Mouse (Mus musculus): Measurements from ENCODE around the gene Ttll8. TPM values are rescaled to one million over a fixed set of nuclear protein-coding genes. Genes with fewer than 3 reads are reported as not detected.
A peak's percentile ranks its signal among the peaks of the same experiment; 100 is the strongest.

The Ttll8 gene
- polyA plus RNA-seq, 1 experiment from 2014 or later, result not detected

DNA sequence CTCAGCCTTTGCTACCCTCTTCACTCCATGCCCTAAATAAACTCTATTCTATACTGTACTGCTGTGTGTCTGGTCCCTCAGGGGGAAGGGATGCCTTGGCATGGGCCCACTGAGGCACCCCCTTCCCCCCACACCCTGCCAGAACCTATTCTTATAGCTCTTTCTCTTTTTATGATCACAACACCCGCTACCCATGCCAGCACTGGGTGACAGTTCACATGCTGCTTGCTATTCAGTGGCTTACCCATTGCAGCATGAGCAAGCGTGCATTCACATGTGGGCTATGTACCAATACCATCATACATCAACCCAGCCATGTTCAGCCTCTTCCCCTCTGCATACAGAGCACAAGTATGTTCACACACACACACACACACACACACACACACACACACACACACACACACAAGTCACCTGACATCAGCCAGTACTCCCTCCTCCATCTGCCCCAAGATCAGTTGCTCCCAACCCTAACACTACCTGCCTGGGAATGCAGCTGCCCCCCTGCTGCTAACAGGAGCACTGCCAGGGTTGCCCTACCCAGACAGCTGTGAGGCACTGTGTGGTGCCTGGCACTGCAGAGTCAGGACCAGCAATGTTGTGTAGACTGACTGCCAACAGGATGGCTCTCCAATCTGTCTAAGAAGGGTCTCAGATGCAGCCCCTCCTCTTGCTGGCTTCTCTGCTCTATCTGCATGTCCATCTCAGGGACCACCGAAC lies 112.5 kb downstream of the Ttll8 start:
- Histone ChIP-seq H3K36me3 (replicated peaks; ENCODE audit: control insufficient read depth, insufficient read depth) (no peaks in the 10 kb centered on the region), H3K4me3 (replicated peaks; ENCODE audit: low read length) (no peak overlapping the region), H3K27ac (no peak overlapping the region), H3K4me1 (replicated peaks; ENCODE audit: control insufficient read depth, insufficient read depth, low read length) (peaks cover 19% of the 10 kb centered on the region), H3K9me3 (ENCODE audit: control insufficient read depth, low read length) (no peaks in the 10 kb centered on the region), H3K27me3 (ENCODE audit: control insufficient read depth, insufficient read depth, low read length) (no peaks in the 10 kb centered on the region), H3K4me2 (replicated peaks) (no peak overlapping the region), H3K9ac (no peak overlapping the region)
- DNase-seq (ENCODE audit: low spot score) (no peak), ATAC-seq (ENCODE audit: low FRiP score) (peak; percentile 7; the same call in 1 of the 2 replicates)
- WGBS, result 81% methylated on average over 3 of the region's 3 CpGs

DNA sequence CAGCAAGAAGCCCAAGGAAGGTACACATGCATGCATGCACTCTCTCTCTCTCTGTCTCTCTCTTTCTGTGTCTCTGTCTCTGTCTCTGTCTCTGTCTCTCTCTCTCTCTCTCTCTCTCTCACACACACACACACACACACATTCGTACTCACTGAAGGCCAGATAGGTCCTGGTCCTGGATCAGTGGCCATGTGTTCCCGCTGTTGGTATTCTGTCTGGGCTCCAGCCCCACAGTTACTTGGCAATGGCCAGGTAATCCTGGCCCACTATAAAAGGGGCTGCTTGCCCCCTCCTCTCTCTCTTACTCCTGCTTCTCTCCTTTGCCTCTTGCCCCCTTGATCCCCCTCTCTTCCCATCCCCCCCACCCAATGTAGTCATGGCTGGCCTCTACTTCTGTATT lies 113.1 kb downstream of the Ttll8 start:
- WGBS, result 87% methylated on average over 2 of the region's 2 CpGs
- Histone ChIP-seq H3K9me3 (ENCODE audit: control insufficient read depth, low read length) (no peaks in the 10 kb centered on the region), H3K36me3 (replicated peaks; ENCODE audit: control insufficient read depth, insufficient read depth) (no peaks in the 10 kb centered on the region), H3K4me1 (replicated peaks; ENCODE audit: control insufficient read depth, insufficient read depth, low read length) (peaks cover 19% of the 10 kb centered on the region), H3K27ac (no peak overlapping the region), H3K4me2 (replicated peaks) (no peak overlapping the region), H3K27me3 (ENCODE audit: control insufficient read depth, insufficient read depth, low read length) (no peaks in the 10 kb centered on the region), H3K4me3 (replicated peaks; ENCODE audit: low read length) (no peak overlapping the region), H3K9ac (no peak overlapping the region)
- ATAC-seq (ENCODE audit: low FRiP score) (no peak), DNase-seq (ENCODE audit: low spot score) (no peak)

Other genes with a start within 250 kb of the Ttll8 start
- gene Brd1, start 220.2 kb downstream of the Ttll8 start, polyA plus RNA-seq (2014; fragmentation: Nextera tagmentation; extraction: Ambion mirVana), result 20.3 and 20.8 TPM in 2 replicates
- gene Zbed4, start 202.8 kb downstream of the Ttll8 start, polyA plus RNA-seq (2014; fragmentation: Nextera tagmentation; extraction: Ambion mirVana), result 18.4 and 19.9 TPM in 2 replicates
- 9.0 and 10.0 TPM in 2 replicates for gene Alg12, start 135.1 kb downstream of the Ttll8 start, polyA plus RNA-seq (2014; fragmentation: Nextera tagmentation; extraction: Ambion mirVana)
- gene Creld2, start 134.8 kb downstream of the Ttll8 start, polyA plus RNA-seq (2014; fragmentation: Nextera tagmentation; extraction: Ambion mirVana), result 59.5 and 64.0 TPM in 2 replicates
- gene Pim3, start 92.2 kb downstream of the Ttll8 start, polyA plus RNA-seq (2014; fragmentation: Nextera tagmentation; extraction: Ambion mirVana), result 52.1 and 61.0 TPM in 2 replicates
- gene Mlc1, start 24.6 kb upstream of the Ttll8 start, polyA plus RNA-seq (2014; fragmentation: Nextera tagmentation; extraction: Ambion mirVana), result 17.7 and 20.5 TPM in 2 replicates
- not detected in 2 replicates for gene Mov10l1, start 28.5 kb upstream of the Ttll8 start, polyA plus RNA-seq (2014; fragmentation: Nextera tagmentation; extraction: Ambion mirVana)
- 8.4 and 8.5 TPM in 2 replicates for gene Panx2, start 105.3 kb upstream of the Ttll8 start, polyA plus RNA-seq (2014; fragmentation: Nextera tagmentation; extraction: Ambion mirVana)
- gene Trabd, start 120.7 kb upstream of the Ttll8 start, polyA plus RNA-seq (2014; fragmentation: Nextera tagmentation; extraction: Ambion mirVana), result 34.2 and 41.0 TPM in 2 replicates
- 22.2 and 23.0 TPM in 2 replicates for gene Selenoo, start 134.7 kb upstream of the Ttll8 start, polyA plus RNA-seq (2014; fragmentation: Nextera tagmentation; extraction: Ambion mirVana)
- gene Tubgcp6, start 168.7 kb upstream of the Ttll8 start, polyA plus RNA-seq (2014; fragmentation: Nextera tagmentation; extraction: Ambion mirVana), result 17.2 and 19.1 TPM in 2 replicates
- 17.0 and 19.1 TPM in 2 replicates for gene Hdac10, start 174.3 kb upstream of the Ttll8 start, polyA plus RNA-seq (2014; fragmentation: Nextera tagmentation; extraction: Ambion mirVana)
- 3.3 and 4.0 TPM in 2 replicates for gene Mapk12, start 186.3 kb upstream of the Ttll8 start, polyA plus RNA-seq (2014; fragmentation: Nextera tagmentation; extraction: Ambion mirVana)
- 20.4 and 22.4 TPM in 2 replicates for gene Mapk11, start 195.2 kb upstream of the Ttll8 start, polyA plus RNA-seq (2014; fragmentation: Nextera tagmentation; extraction: Ambion mirVana)
- gene Plxnb2, start 226.4 kb upstream of the Ttll8 start, polyA plus RNA-seq (2014; fragmentation: Nextera tagmentation; extraction: Ambion mirVana), result 99.2 and 101 TPM in 2 replicates
- gene Dennd6b, start 242.1 kb upstream of the Ttll8 start, polyA plus RNA-seq (2014; fragmentation: Nextera tagmentation; extraction: Ambion mirVana), result 71.4 and 71.6 TPM in 2 replicates

Data from hindbrain, embryonic 14.5 days (tissue).